In the genomic region with DNA sequence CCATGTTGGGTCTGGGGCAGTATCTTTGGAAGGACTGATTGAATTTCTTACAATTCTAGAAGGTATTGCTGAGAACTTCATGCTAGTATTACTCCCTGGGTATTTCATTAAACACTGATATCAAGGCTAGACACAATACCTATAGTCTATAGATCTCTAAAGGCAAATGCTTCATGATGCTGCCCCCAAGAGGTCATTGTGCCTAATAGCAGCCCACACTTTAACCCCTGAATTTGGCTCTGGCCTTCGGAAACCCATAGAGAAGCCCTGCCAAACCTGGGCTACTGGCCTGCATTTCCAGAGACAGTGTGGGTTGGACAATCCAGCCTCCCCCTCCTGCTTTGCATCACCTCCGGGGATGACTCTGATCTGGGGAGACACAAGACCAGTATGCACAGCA, we compare ENCODE assay signal across 11 mouse cellular contexts. TPM values are rescaled to one million over a fixed set of nuclear protein-coding genes. Genes with fewer than 3 reads are reported as not detected.
DNase-seq lines count a peak whose midpoint lies in the region; ATAC-seq and TF ChIP-seq lines count a peak whose summit lies in the region.
"Had no signal": no experiment of that assay in that cellular context is flagged by ENCODE, and none has a peak within 500 bp of the region (broad histone marks: within the 10 kb centered on the region; RNA-seq: fewer than 3 reads in every experiment).

No protein-coding gene starts in this region.

- no peak for ATAC-seq in hindbrain, postnatal 0 days
- no peak for ATAC-seq in hindbrain, embryonic 12.5 days (ENCODE audit: low FRiP score)
- ATAC-seq in embryonic facial prominence, embryonic 13.5 days (ENCODE audit: insufficient number of reproducible peaks, insufficient read depth, low FRiP score, low TSS enrichment, low read depth) = 0 out of 2 replicates have a peak, but pooled peaks have one; percentile 26
- ATAC-seq: inflammation-experienced regulatory T-cells, adult 6 months had no signal

- no peak overlapping the region for H3K9ac ChIP-seq in hindbrain, postnatal 0 days (replicated peaks; ENCODE audit: low read length)
- H3K9ac ChIP-seq in hindbrain, embryonic 12.5 days = no peak overlapping the region
- H3K9ac ChIP-seq in ES-E14 (ENCODE audit: insufficient read depth, low read depth, low read length, poor library complexity, severe bottlenecking) = no peak overlapping the region
- no peak overlapping the region for H3K9ac ChIP-seq in embryonic facial prominence, embryonic 13.5 days

- in situ Hi-C loops in ES-E14 (cut with MboI; ENCODE audit: low sequenced_read_pairs in 2 of 2, unreplicated experiment in 2 of 2) = loop anchor here in 1 of 2 experiments (10.0 kb wide), 1 partner anchor 95 kb away; a partner anchor contains a TSS

- peak; percentile 56 for DNase-seq in hindbrain, postnatal 0 days (ENCODE audit: low spot score)
- DNase-seq in 416B (ENCODE audit: low read depth) (peak; percentile 36), ES-E14 (ENCODE audit: low read depth, low spot score) (no peak)
- no peak for DNase-seq in urinary bladder, postnatal 10 days (ENCODE audit: low spot score)
- DNase-seq in right cerebral cortex, postnatal 36 days (ENCODE audit: low spot score in 2 of 2) = no peak
- DNase-seq in ovary, postnatal 36 days (ENCODE audit: low spot score) = no peak
- DNase-seq: thymus, adult 18-20 months had no signal

- no peaks in the 10 kb centered on the region for H3K9me3 ChIP-seq in hindbrain, postnatal 0 days (ENCODE audit: low read length)
- H3K9me3 ChIP-seq in hindbrain, embryonic 12.5 days (replicated peaks) = no peaks in the 10 kb centered on the region
- no peaks in the 10 kb centered on the region for H3K9me3 ChIP-seq in ES-E14 (ENCODE audit: control insufficient read depth, insufficient read depth, low read depth, low read length)
- no peaks in the 10 kb centered on the region for H3K9me3 ChIP-seq in embryonic facial prominence, embryonic 13.5 days
- H3K9me3 ChIP-seq: megakaryocyte, embryonic 14.5 days had no signal

- H3K27me3 ChIP-seq in hindbrain, postnatal 0 days (ENCODE audit: insufficient read depth, low read length) = no peaks in the 10 kb centered on the region
- H3K27me3 ChIP-seq in hindbrain, embryonic 12.5 days = no peaks in the 10 kb centered on the region
- no peaks in the 10 kb centered on the region for H3K27me3 ChIP-seq in embryonic facial prominence, embryonic 13.5 days

- no peak overlapping the region for H3K27ac ChIP-seq in hindbrain, postnatal 0 days
- no peak overlapping the region for H3K27ac ChIP-seq in hindbrain, embryonic 12.5 days
- no peak overlapping the region for H3K27ac ChIP-seq in ES-E14 (ENCODE audit: insufficient read depth, low read depth, low read length, poor library complexity, severe bottlenecking)
- H3K27ac ChIP-seq in embryonic facial prominence, embryonic 13.5 days = no peak overlapping the region

- no peaks in the 10 kb centered on the region for H3K36me3 ChIP-seq in hindbrain, postnatal 0 days (ENCODE audit: insufficient read depth, low read length)
- no peaks in the 10 kb centered on the region for H3K36me3 ChIP-seq in hindbrain, embryonic 12.5 days
- no peaks in the 10 kb centered on the region for H3K36me3 ChIP-seq in ES-E14 (ENCODE audit: control insufficient read depth, insufficient read depth, low read length, poor library complexity, severe bottlenecking)
- H3K36me3 ChIP-seq in embryonic facial prominence, embryonic 13.5 days = no peaks in the 10 kb centered on the region

- TF ChIP-seq CTCF in hindbrain, postnatal 0 days (IDR thresholded peaks at IDR 0.05; ENCODE audit: low read depth) = peak; percentile 60

- H3K4me2 ChIP-seq in hindbrain, postnatal 0 days (ENCODE audit: low read depth, low read length) = no peak overlapping the region
- no peak overlapping the region for H3K4me2 ChIP-seq in hindbrain, embryonic 12.5 days (replicated peaks)
- H3K4me2 ChIP-seq in embryonic facial prominence, embryonic 13.5 days = no peak overlapping the region

- H3K4me1 ChIP-seq in hindbrain, postnatal 0 days (ENCODE audit: insufficient read depth, low read length) = no peaks in the 10 kb centered on the region
- H3K4me1 ChIP-seq in hindbrain, embryonic 12.5 days = no peaks in the 10 kb centered on the region
- peaks cover 0 to 2% of the 10 kb centered on the region in 2 experiments; a peak in 1 of 4 replicates for H3K4me1 ChIP-seq in ES-E14 (ENCODE audit: control insufficient read depth in 2 of 2, insufficient read depth in 2 of 2, low read length in 2 of 2, poor library complexity in 1 of 2)
- no peaks in the 10 kb centered on the region for H3K4me1 ChIP-seq in embryonic facial prominence, embryonic 13.5 days

- WGBS in hindbrain, postnatal 0 days = 26% methylated on average over 2 of the region's 2 CpGs
- 34% methylated on average over 2 of the region's 2 CpGs for WGBS in hindbrain, embryonic 12.5 days
- WGBS in embryonic facial prominence, embryonic 13.5 days = 34% methylated on average over 2 of the region's 2 CpGs

- no peak overlapping the region for H3K4me3 ChIP-seq in hindbrain, postnatal 0 days (ENCODE audit: low read length)
- no peak overlapping the region for H3K4me3 ChIP-seq in hindbrain, embryonic 12.5 days
- H3K4me3 ChIP-seq in ES-E14 (ENCODE audit: insufficient read depth in 1 of 2, low read depth in 1 of 2, low read length in 2 of 2, poor library complexity in 1 of 2, severe bottlenecking in 1 of 2) = no peak overlapping the region
- no peak overlapping the region for H3K4me3 ChIP-seq in embryonic facial prominence, embryonic 13.5 days
- H3K4me3 ChIP-seq: megakaryocyte, embryonic 14.5 days had no signal

TF ChIP-seq in ES-E14, 5 proteins besides CTCF, POLR2A, EP300 and RAD21:
- 0 out of 2 replicates have a peak, but pooled peaks have one; percentile 10 for TF ChIP-seq ZC3H11A (IDR thresholded peaks at IDR 0.05; ENCODE audit: borderline replicate concordance, low read depth, low read length)
- TF ChIP-seq HCFC1 (IDR thresholded peaks at IDR 0.05; ENCODE audit: borderline replicate concordance, insufficient read depth, low read length) = no peak

RNA-seq across cellular contexts. Expression of a gene that starts 33.8 kb away (rescaled TPM):
- total RNA-seq in hindbrain, postnatal 0 days (2014; rRNA removed) = 31.4 and 34.2 TPM in 2 replicates
- 18.4 and 18.6 TPM in 2 replicates for polyA plus RNA-seq in hindbrain, postnatal 0 days (2015; fragmentation: Nextera tagmentation; extraction: Ambion mirVana)
- 65.6 and 70.4 TPM in 2 replicates for polyA plus RNA-seq in hindbrain, embryonic 12.5 days (2016; fragmentation: Nextera tagmentation; extraction: Ambion mirVana)
- total RNA-seq in ES-E14 (2012; rRNA removed) = 40.3 and 51.0 TPM in 2 replicates
- polyA plus RNA-seq in embryonic facial prominence, embryonic 13.5 days (2015; fragmentation: Nextera tagmentation; extraction: Ambion mirVana) = 37.0 and 39.9 TPM in 2 replicates

Comparison
In these comparisons a context has a peak if more than half of its experiments do, and no peak if none do; other contexts are left out.
1. DNase-seq: peak in hindbrain, postnatal 0 days (single experiment) and 416B (single experiment); none in ES-E14 (single experiment), urinary bladder, postnatal 10 days (single experiment), right cerebral cortex, postnatal 36 days (0 of 2) and ovary, postnatal 36 days (single experiment).